ENCODE assay signal across 23 mouse cellular contexts in the genomic region with DNA sequence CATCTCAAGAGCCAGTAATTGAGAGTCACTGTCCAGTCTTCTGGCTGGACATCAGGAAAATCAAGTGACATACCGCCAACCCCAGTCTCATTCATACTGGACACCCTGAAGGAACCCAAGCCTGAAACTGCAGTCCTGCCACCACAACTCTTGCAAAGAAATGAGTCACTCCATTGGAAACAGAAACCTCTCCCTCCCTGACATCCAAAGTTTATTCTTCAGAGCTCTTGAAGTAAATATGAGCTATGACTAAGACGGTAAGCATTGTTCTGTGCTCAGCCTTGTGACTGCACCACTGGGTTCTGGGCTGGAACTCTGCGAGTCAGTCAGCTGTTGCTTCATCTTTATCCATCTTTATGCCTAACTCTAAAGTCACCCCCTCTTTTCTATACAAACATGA. TPM values are rescaled to one million over a fixed set of nuclear protein-coding genes. Genes with fewer than 3 reads are reported as not detected.
DNase-seq lines count a peak whose midpoint lies in the region; ATAC-seq and TF ChIP-seq lines count a peak whose summit lies in the region.
"Had no signal": no experiment of that assay in that cellular context is flagged by ENCODE, and none has a peak within 500 bp of the region (broad histone marks: within the 10 kb centered on the region; RNA-seq: fewer than 3 reads in every experiment).

No protein-coding gene starts in this region.

- H3K27me3 ChIP-seq in lung, postnatal 0 days (replicated peaks; ENCODE audit: insufficient read depth, low read length) = no peaks in the 10 kb centered on the region
- no peaks in the 10 kb centered on the region for H3K27me3 ChIP-seq in small intestine, adult 2 months (ENCODE audit: control insufficient read depth, insufficient read depth, low read length)
- H3K27me3 ChIP-seq in midbrain, embryonic 14.5 days (ENCODE audit: control insufficient read depth, insufficient read depth, low read length) = no peaks in the 10 kb centered on the region
- H3K27me3 ChIP-seq: forebrain, embryonic 13.5 days; heart, embryonic 13.5 days; limb, embryonic 13.5 days; liver, embryonic 15.5 days had no signal

- no peaks in the 10 kb centered on the region for H3K36me3 ChIP-seq in lung, postnatal 0 days (ENCODE audit: insufficient read depth, low read length)
- H3K36me3 ChIP-seq in small intestine, adult 2 months (ENCODE audit: control insufficient read depth, insufficient read depth, low read length) = peaks cover 2% of the 10 kb centered on the region; the same call in 1 of the 2 replicates
- H3K36me3 ChIP-seq in midbrain, embryonic 14.5 days (ENCODE audit: control insufficient read depth, insufficient read depth, low read length) = peaks cover 21% of the 10 kb centered on the region

- H3K4me1 ChIP-seq in lung, postnatal 0 days (ENCODE audit: insufficient read depth, low read depth, low read length) = peaks cover 4% of the 10 kb centered on the region; the same call in 1 of the 2 replicates
- peaks cover 6% of the 10 kb centered on the region for H3K4me1 ChIP-seq in small intestine, adult 2 months (ENCODE audit: control insufficient read depth, insufficient read depth, insufficient read length, low read length)
- H3K4me1 ChIP-seq in midbrain, embryonic 14.5 days (ENCODE audit: control insufficient read depth, insufficient read depth, low read length) = peaks cover 15% of the 10 kb centered on the region

- peak; percentile 65; the same call in 1 of the 2 replicates for TF ChIP-seq EP300 in lung, postnatal 0 days (IDR thresholded peaks at IDR 0.05)

- H3K4me2 ChIP-seq in lung, postnatal 0 days (replicated peaks; ENCODE audit: low read depth, low read length) = no peak overlapping the region
- H3K4me2 ChIP-seq in midbrain, embryonic 14.5 days (ENCODE audit: low read length) = no peak overlapping the region
- H3K4me2 ChIP-seq: forebrain, embryonic 13.5 days; heart, embryonic 13.5 days; limb, embryonic 13.5 days; liver, embryonic 15.5 days had no signal

- H3K27ac ChIP-seq in gastrocnemius, adult 2 months = 0 out of 2 replicates have a peak overlapping the region, but pooled peaks have one; percentile 13
- H3K27ac ChIP-seq in lung, postnatal 0 days (ENCODE audit: low read length) = peak overlapping the region; percentile 21; the same call in 1 of the 2 replicates
- peak overlapping the region; percentile 43; the same call in 1 of the 2 replicates for H3K27ac ChIP-seq in small intestine, adult 2 months (ENCODE audit: insufficient read depth, low read depth, low read length)
- no peak overlapping the region for H3K27ac ChIP-seq in midbrain, embryonic 14.5 days (replicated peaks; ENCODE audit: low read depth, low read length)
- H3K27ac ChIP-seq: forebrain, embryonic 13.5 days; heart, embryonic 13.5 days; hindbrain, postnatal 0 days; limb, embryonic 13.5 days; liver, embryonic 15.5 days had no signal

- no peak for DNase-seq in gastrocnemius, adult 2 months
- no peak for DNase-seq in gastrocnemius, adult 8-10 months (ENCODE audit: low spot score in 2 of 2)
- DNase-seq in Muller cell, postnatal 12 days (ENCODE audit: inconsistent ontology term) = peak; percentile 86
- DNase-seq in lung, postnatal 0 days (ENCODE audit: low spot score) = peak; percentile 92
- DNase-seq in liver = no peak
- no peak for DNase-seq in midbrain, embryonic 14.5 days
- DNase-seq in right cerebral cortex, postnatal 14 days = no peak
- DNase-seq: adrenal gland, postnatal 10 days; B cell, adult 2 months; cerebellum, adult 2 months; heart, postnatal 36 days; kidney, adult 18-20 months; kidney, postnatal 14 days; layer of hippocampus, adult 9-11 months; right cerebral cortex, adult 18-20 months; spleen, adult 18-20 months; thymus, postnatal 14 days had no signal

- TF ChIP-seq POLR2A in small intestine, adult 2 months (IDR thresholded peaks at IDR 0.05; ENCODE audit: low read depth, low read length) = no peak

- ATAC-seq in lung, postnatal 0 days = peak; percentile 14
- ATAC-seq in midbrain, embryonic 14.5 days (ENCODE audit: low FRiP score, low TSS enrichment) = no peak
- ATAC-seq: forebrain, embryonic 13.5 days; hindbrain, postnatal 0 days had no signal

- TF ChIP-seq CTCF in gastrocnemius, adult 2 months (IDR thresholded peaks at IDR 0.05) = no peak
- no peak for TF ChIP-seq CTCF in lung, postnatal 0 days (IDR thresholded peaks at IDR 0.05)
- TF ChIP-seq CTCF in small intestine, adult 2 months (IDR thresholded peaks at IDR 0.05; ENCODE audit: extremely low read depth, insufficient read length, insufficient replicate concordance, low read depth, low read length) = no peak

- H3K9me3 ChIP-seq in lung, postnatal 0 days (ENCODE audit: low read length) = no peaks in the 10 kb centered on the region
- no peaks in the 10 kb centered on the region for H3K9me3 ChIP-seq in midbrain, embryonic 14.5 days (ENCODE audit: control insufficient read depth, low read length)
- H3K9me3 ChIP-seq: forebrain, embryonic 13.5 days; heart, embryonic 13.5 days; limb, embryonic 13.5 days; liver, embryonic 15.5 days had no signal

- intact Hi-C loops in gastrocnemius, adult 2 months (cut with DNase I) = no loop called here

- WGBS in lung, postnatal 0 days = 35% methylated on average over 3 of the region's 3 CpGs
- 58% methylated on average over 3 of the region's 3 CpGs for WGBS in small intestine, adult 2 months
- WGBS in midbrain, embryonic 14.5 days = 87% methylated on average over 3 of the region's 3 CpGs

- H3K9ac ChIP-seq in lung, postnatal 0 days (replicated peaks; ENCODE audit: low read depth) = no peak overlapping the region
- no peak overlapping the region for H3K9ac ChIP-seq in midbrain, embryonic 14.5 days (replicated peaks; ENCODE audit: low read length)
- H3K9ac ChIP-seq: forebrain, embryonic 13.5 days; heart, embryonic 13.5 days; limb, embryonic 13.5 days; liver, embryonic 15.5 days had no signal

- H3K4me3 ChIP-seq in gastrocnemius, adult 2 months = no peak overlapping the region
- no peak overlapping the region for H3K4me3 ChIP-seq in lung, postnatal 0 days (ENCODE audit: low read depth, low read length)
- H3K4me3 ChIP-seq in small intestine, adult 2 months (ENCODE audit: low read depth, low read length) = no peak overlapping the region
- no peak overlapping the region for H3K4me3 ChIP-seq in midbrain, embryonic 14.5 days (replicated peaks; ENCODE audit: low read depth, low read length)
- H3K4me3 ChIP-seq: forebrain, embryonic 13.5 days; heart, embryonic 13.5 days; limb, embryonic 13.5 days; liver, embryonic 15.5 days had no signal

RNA-seq across cellular contexts. Expression of gene Hp1bp3, which starts 2.2 kb away (rescaled TPM):
- total RNA-seq in gastrocnemius, adult 2 months (2021) = 10 to 100 TPM; 50.8 to 67.8 TPM
- total RNA-seq in gastrocnemius, adult 8-10 months (2022) = 10 to 100 TPM; 53.9 to 62.9 (median 58.3) TPM
- polyA plus RNA-seq in lung, postnatal 0 days (2015; fragmentation: Nextera tagmentation; extraction: Ambion mirVana) = 129 and 135 TPM in 2 replicates
- polyA plus RNA-seq in small intestine, adult 2 months (2012; rRNA removed) = 8.4 and 19.6 TPM in 2 replicates
- 257 and 278 TPM in 2 replicates for polyA plus RNA-seq in midbrain, embryonic 14.5 days (2014; fragmentation: Nextera tagmentation; extraction: Ambion mirVana)

RNA-seq across cellular contexts. Expression of gene Sh2d5, which starts 36.3 kb away (rescaled TPM):
- total RNA-seq in gastrocnemius, adult 2 months (2021) = under 1 TPM in 1 of 2 experiments, not detected in 1; 0.28 TPM
- under 1 TPM in 1 of 4 experiments, not detected in 3; 0.41 TPM for total RNA-seq in gastrocnemius, adult 8-10 months (2022)
- 0.14 and 0.18 TPM in 2 replicates for polyA plus RNA-seq in lung, postnatal 0 days (2015; fragmentation: Nextera tagmentation; extraction: Ambion mirVana)
- polyA plus RNA-seq in small intestine, adult 2 months (2012; rRNA removed) = 0.41 and 0.79 TPM in 2 replicates
- 7.7 and 9.4 TPM in 2 replicates for polyA plus RNA-seq in midbrain, embryonic 14.5 days (2014; fragmentation: Nextera tagmentation; extraction: Ambion mirVana)
- total RNA-seq: heart, postnatal 36 days had no signal

RNA-seq across cellular contexts. Expression of gene Kif17, which starts 36.4 kb away (rescaled TPM):
- under 1 TPM in 1 of 2 experiments, not detected in 1; 0.11 TPM for total RNA-seq in gastrocnemius, adult 2 months (2021)
- total RNA-seq in gastrocnemius, adult 8-10 months (2022) = under 1 TPM in 1 of 4 experiments, not detected in 3; 0.17 TPM
- polyA plus RNA-seq in lung, postnatal 0 days (2015; fragmentation: Nextera tagmentation; extraction: Ambion mirVana) = 0.37 and 1.1 TPM in 2 replicates
- 0.11 and 0.19 TPM in 2 replicates for polyA plus RNA-seq in small intestine, adult 2 months (2012; rRNA removed)
- 2.5 and 2.9 TPM in 2 replicates for polyA plus RNA-seq in midbrain, embryonic 14.5 days (2014; fragmentation: Nextera tagmentation; extraction: Ambion mirVana)

Comparison
In these comparisons a context has a peak if more than half of its experiments do, and no peak if none do; other contexts are left out.
1. DNase-seq: peak in Muller cell, postnatal 12 days (single experiment) and lung, postnatal 0 days (single experiment); none in gastrocnemius, adult 2 months (single experiment), gastrocnemius, adult 8-10 months (0 of 2), liver (single experiment), midbrain, embryonic 14.5 days (single experiment) and right cerebral cortex, postnatal 14 days (single experiment).